Mouse (Mus musculus): ENCODE results near the gene Olfr1312. TPM values are rescaled to one million over a fixed set of nuclear protein-coding genes. Genes with fewer than 3 reads are reported as not detected.
"Not testable (repeated sequence)": the region's sequence is repeated elsewhere in the genome, so short reads cannot be mapped to it uniquely, and the experiment has no call there.

Olfr1312 gene
- total RNA-seq (2021): not detected

GRCm38 (mm10) chr2:112050138-112050537 is at the start of gene Olfr1312:
TSS of gene Olfr1312 (minus strand) at chr2:112050238.
- intact Hi-C loops (cut with DNase I): no loop called here

GRCm38 (mm10) chr2:112096681-112097080 is 46.6 kb upstream of the Olfr1312 start, which contains the start of gene Olfr1314:
TSS of gene Olfr1314 (minus strand) at chr2:112096781.
- intact Hi-C loops (cut with DNase I): no loop called here

More at GRCm38 (mm10) chr2:112050138-112050537, at the start of gene Olfr1312:
- DNase-seq (ENCODE audit: low spot score): no peak

GRCm38 (mm10) chr2:112077743-112078142 is 27.7 kb upstream of the Olfr1312 start, which contains the start of gene Olfr1313:
TSS of gene Olfr1313 (minus strand) at chr2:112077843.
- DNase-seq (ENCODE audit: low spot score): no peak
- intact Hi-C loops (cut with DNase I): no loop called here

More at GRCm38 (mm10) chr2:112096681-112097080, 46.6 kb upstream of the Olfr1312 start, which contains the start of gene Olfr1314:
- no peak for DNase-seq (ENCODE audit: low spot score)

- DNase-seq (ENCODE audit: low spot score); intact Hi-C loops (cut with DNase I): not testable (repeated sequence)
These were observed 23.1 kb downstream of the Olfr1312 start for GRCm38 (mm10) chr2:112026971-112027370.

- no peak for DNase-seq (ENCODE audit: low spot score)
- intact Hi-C loops (cut with DNase I): no loop called here
These were observed 25.7 kb downstream of the Olfr1312 start, which contains the start of gene Olfr1311 for GRCm38 (mm10) chr2:112024312-112024711. TSS of gene Olfr1311 (minus strand) at chr2:112024412.

- intact Hi-C loops (cut with DNase I): no loop called here
- no peak for DNase-seq (ENCODE audit: low spot score)
These were observed 35.1 kb downstream of the Olfr1312 start for GRCm38 (mm10) chr2:112014900-112015299.

- DNase-seq (ENCODE audit: low spot score): no peak
- intact Hi-C loops (cut with DNase I): no loop called here
These were observed 37.4 kb downstream of the Olfr1312 start, which contains the start of gene Olfr1310 for GRCm38 (mm10) chr2:112012608-112013007. TSS of gene Olfr1310 (minus strand) at chr2:112012708.

GRCm38 (mm10) chr2:111990181-111990580 is 59.9 kb downstream of the Olfr1312 start, which contains the start of gene Olfr1309:
TSS of gene Olfr1309 (minus strand) at chr2:111990281.
- no peak for DNase-seq (ENCODE audit: low spot score)
- intact Hi-C loops (cut with DNase I): no loop called here

Other genes with a start within 250 kb of the Olfr1312 start
- gene Olfr1303, start 229.9 kb downstream of the Olfr1312 start, total RNA-seq (2021): not detected
- not detected for gene Olfr1305, start 173.1 kb downstream of the Olfr1312 start, total RNA-seq (2021)
- not detected for gene Olfr1306, start 134.0 kb downstream of the Olfr1312 start, total RNA-seq (2021)
- not detected for gene Olfr1307, start 100.8 kb downstream of the Olfr1312 start, total RNA-seq (2021)
- gene Olfr1308, start 85.3 kb downstream of the Olfr1312 start, total RNA-seq (2021): not detected
- gene Olfr1309, start 60.0 kb downstream of the Olfr1312 start, total RNA-seq (2021): not detected
- not detected for gene Olfr1310, start 37.5 kb downstream of the Olfr1312 start, total RNA-seq (2021)
- gene Olfr1311, start 25.8 kb downstream of the Olfr1312 start, total RNA-seq (2021): not detected
- not detected for gene Olfr1313, start 27.6 kb upstream of the Olfr1312 start, total RNA-seq (2021)
- gene Olfr1314, start 46.5 kb upstream of the Olfr1312 start, total RNA-seq (2021): not detected
- gene Olfr1315-ps1, start 65.2 kb upstream of the Olfr1312 start, total RNA-seq (2021): not detected
- not detected for gene Olfr1316, start 84.7 kb upstream of the Olfr1312 start, total RNA-seq (2021)
- not detected for gene Olfr1317, start 90.1 kb upstream of the Olfr1312 start, total RNA-seq (2021)
- gene Olfr1318, start 104.0 kb upstream of the Olfr1312 start, total RNA-seq (2021): not detected
- 1 to 10 TPM; 2.6 to 3.3 TPM for gene Lpcat4, start 189.2 kb upstream of the Olfr1312 start, total RNA-seq (2021)
- gene Nutm1, start 209.1 kb upstream of the Olfr1312 start, total RNA-seq (2021): not detected
- gene Nop10, start 211.7 kb upstream of the Olfr1312 start, total RNA-seq (2021): 10 to 100 TPM; 62.2 to 64.3 TPM
- 10 to 100 TPM; 34.9 to 37.3 TPM for gene Slc12a6, start 215.6 kb upstream of the Olfr1312 start, total RNA-seq (2021)
- under 1 TPM; 0.55 to 0.59 TPM for gene Gm21985, start 216.1 kb upstream of the Olfr1312 start, total RNA-seq (2021)